Mouse (Mus musculus): ENCODE measurements around the gene H1fx. TPM values are rescaled to one million over a fixed set of nuclear protein-coding genes. Genes with fewer than 3 reads are reported as not detected.

The H1fx gene
- polyA plus RNA-seq, 1 experiment, result 10.9 TPM

GRCm38 (mm10) chr6:87996606-87997005, 15.2 kb upstream of the H1fx start:
- 82% methylated on average over 9 of the region's 9 CpGs for WGBS
- Histone ChIP-seq H3K4me3 (ENCODE audit: low read depth, low read length) (no peak overlapping the region), H3K36me3 (ENCODE audit: control insufficient read depth, insufficient read depth, low read length) (peaks cover 14% of the 10 kb centered on the region), H3K27ac (ENCODE audit: insufficient read depth, low read depth, low read length) (no peak overlapping the region), H3K27me3 (ENCODE audit: control insufficient read depth, insufficient read depth, low read length) (no peaks in the 10 kb centered on the region), H3K4me1 (ENCODE audit: control insufficient read depth, insufficient read depth, insufficient read length, low read length) (peaks cover 16% of the 10 kb centered on the region)
- no peak for TF ChIP-seq CTCF (IDR thresholded peaks at IDR 0.05; ENCODE audit: extremely low read depth, insufficient read length, insufficient replicate concordance, low read depth, low read length)
- no peak for TF ChIP-seq POLR2A (IDR thresholded peaks at IDR 0.05; ENCODE audit: low read depth, low read length)

DNA sequence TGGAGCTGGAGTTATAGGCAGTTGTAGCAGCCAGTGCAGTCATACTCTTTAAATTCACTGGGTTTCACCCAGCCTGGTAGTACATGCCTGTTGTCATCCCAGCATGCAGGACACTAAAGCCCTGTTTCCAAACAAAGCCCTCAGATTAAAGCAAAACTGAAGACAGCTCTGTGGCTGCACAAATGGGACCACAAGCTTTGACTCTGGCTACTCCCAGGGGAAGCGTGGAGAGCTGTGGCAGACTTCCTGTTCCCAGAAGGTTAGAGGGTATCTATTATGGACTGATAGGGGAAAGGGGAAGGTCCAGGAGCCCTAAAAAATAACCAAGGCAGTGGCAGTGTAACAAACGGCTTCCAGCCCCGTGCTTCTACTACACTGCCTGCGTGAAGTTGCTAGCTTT, 14.1 kb upstream of the H1fx start:
- Histone ChIP-seq H3K27ac (ENCODE audit: insufficient read depth, low read depth, low read length) (no peak overlapping the region), H3K4me1 (ENCODE audit: control insufficient read depth, insufficient read depth, insufficient read length, low read length) (peaks cover 18% of the 10 kb centered on the region), H3K4me3 (ENCODE audit: low read depth, low read length) (no peak overlapping the region), H3K27me3 (ENCODE audit: control insufficient read depth, insufficient read depth, low read length) (no peaks in the 10 kb centered on the region), H3K36me3 (ENCODE audit: control insufficient read depth, insufficient read depth, low read length) (peaks cover 5% of the 10 kb centered on the region; the same call in 1 of the 2 replicates)
- WGBS, result 71% methylated on average over 4 of the region's 4 CpGs
- no peak for TF ChIP-seq POLR2A (IDR thresholded peaks at IDR 0.05; ENCODE audit: low read depth, low read length)
- TF ChIP-seq CTCF (IDR thresholded peaks at IDR 0.05; ENCODE audit: extremely low read depth, insufficient read length, insufficient replicate concordance, low read depth, low read length), result no peak

DNA sequence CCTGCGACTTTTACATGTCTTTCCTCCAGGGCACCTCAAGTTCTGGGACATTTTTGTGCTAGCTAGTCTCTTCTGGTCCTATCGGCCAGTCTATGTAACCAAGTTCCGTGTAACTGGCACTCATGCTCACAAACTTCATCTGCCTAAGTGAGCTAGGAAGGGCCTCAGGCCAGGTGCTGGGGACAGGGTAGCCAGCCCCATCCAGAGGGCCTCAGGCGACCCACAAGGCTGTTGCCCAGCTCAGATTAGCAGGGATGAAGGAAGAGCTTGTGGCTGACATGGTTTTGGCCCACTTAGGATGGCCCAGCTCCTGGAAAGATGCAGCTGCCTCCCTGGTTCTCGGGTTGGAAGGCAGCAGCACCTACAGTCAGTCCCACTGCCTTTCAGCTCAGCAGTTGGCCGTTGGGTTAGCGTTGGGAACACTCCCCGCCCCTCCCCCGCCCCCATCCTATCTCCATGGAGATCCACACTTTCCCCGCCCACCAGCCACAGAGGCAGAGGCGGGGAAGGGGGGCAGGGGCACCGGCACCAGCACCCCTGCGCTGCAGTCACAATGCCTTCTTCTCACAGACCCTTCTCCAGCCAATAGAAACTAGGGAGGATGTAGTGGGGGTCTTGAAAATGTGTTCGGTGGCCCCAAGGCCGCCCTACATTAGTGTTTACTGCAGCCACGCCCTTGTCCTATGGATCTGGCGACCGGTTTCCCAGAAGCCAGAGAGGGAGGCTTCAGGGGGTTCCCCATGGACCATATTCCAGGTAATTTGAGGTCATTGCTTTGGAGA, 12.5 kb upstream of the H1fx start:
- no peaks in the 10 kb centered on the region for H3K36me3 ChIP-seq (ENCODE audit: control insufficient read depth, insufficient read depth, low read length)
- peaks cover 18% of the 10 kb centered on the region for H3K4me1 ChIP-seq (ENCODE audit: control insufficient read depth, insufficient read depth, insufficient read length, low read length)
- TF ChIP-seq POLR2A (IDR thresholded peaks at IDR 0.05; ENCODE audit: low read depth, low read length) (no peak), CTCF (IDR thresholded peaks at IDR 0.05; ENCODE audit: extremely low read depth, insufficient read length, insufficient replicate concordance, low read depth, low read length) (no peak)
- peak overlapping the region; percentile 51 for H3K4me3 ChIP-seq (ENCODE audit: low read depth, low read length)
- WGBS, result 21% methylated on average over 18 of the region's 18 CpGs
- no peak overlapping the region for H3K27ac ChIP-seq (ENCODE audit: insufficient read depth, low read depth, low read length)
- no peaks in the 10 kb centered on the region for H3K27me3 ChIP-seq (ENCODE audit: control insufficient read depth, insufficient read depth, low read length)

DNA sequence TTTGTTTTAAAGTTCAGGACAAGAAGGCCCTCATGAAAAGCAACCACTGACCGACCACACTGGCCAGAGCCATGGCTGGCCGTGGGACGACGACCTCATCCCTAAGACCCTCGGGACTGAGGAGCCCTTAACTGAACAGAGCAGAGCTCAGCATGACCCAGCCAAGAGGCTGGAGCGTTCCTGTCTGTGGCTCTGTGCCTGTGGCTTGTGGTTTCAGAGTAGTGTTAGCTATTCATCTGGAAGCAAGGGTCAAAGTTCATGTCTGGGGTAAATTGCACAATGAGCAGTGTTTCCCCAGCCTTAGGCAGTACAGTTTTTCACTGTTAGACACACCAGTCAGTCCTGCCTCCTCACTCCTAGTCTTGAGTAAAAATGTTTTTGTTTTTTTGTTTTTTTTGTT, 11.3 kb upstream of the H1fx start:
- Histone ChIP-seq H3K27ac (ENCODE audit: insufficient read depth, low read depth, low read length) (no peak overlapping the region), H3K36me3 (ENCODE audit: control insufficient read depth, insufficient read depth, low read length) (no peaks in the 10 kb centered on the region), H3K4me3 (ENCODE audit: low read depth, low read length) (no peak overlapping the region), H3K4me1 (ENCODE audit: control insufficient read depth, insufficient read depth, insufficient read length, low read length) (peaks cover 18% of the 10 kb centered on the region), H3K27me3 (ENCODE audit: control insufficient read depth, insufficient read depth, low read length) (no peaks in the 10 kb centered on the region)
- no peak for TF ChIP-seq CTCF (IDR thresholded peaks at IDR 0.05; ENCODE audit: extremely low read depth, insufficient read length, insufficient replicate concordance, low read depth, low read length)
- no peak for TF ChIP-seq POLR2A (IDR thresholded peaks at IDR 0.05; ENCODE audit: low read depth, low read length)
- 26% methylated on average over 6 of the region's 6 CpGs for WGBS

DNA sequence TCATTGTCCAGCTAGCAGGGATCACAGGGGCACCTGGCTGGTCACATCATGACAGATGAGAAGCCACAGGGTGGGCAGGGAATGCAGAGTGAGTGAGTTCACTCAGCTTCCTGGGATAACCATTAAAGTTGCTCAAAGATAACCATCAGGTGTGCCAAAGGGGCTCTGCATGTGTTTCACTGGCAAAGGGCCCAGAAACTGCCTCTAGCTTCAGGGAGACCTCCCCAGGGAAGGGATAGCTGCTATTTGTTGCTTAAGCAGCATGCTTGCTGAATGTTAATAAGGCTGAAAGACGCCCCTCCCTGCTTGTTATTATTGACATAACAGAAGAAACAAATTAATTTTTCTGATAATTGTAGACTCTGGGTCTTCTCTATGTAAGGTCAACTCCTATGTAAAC, 10.4 kb upstream of the H1fx start:
- Histone ChIP-seq H3K4me3 (ENCODE audit: low read depth, low read length) (no peak overlapping the region), H3K27me3 (ENCODE audit: control insufficient read depth, insufficient read depth, low read length) (no peaks in the 10 kb centered on the region), H3K27ac (ENCODE audit: insufficient read depth, low read depth, low read length) (no peak overlapping the region), H3K4me1 (ENCODE audit: control insufficient read depth, insufficient read depth, insufficient read length, low read length) (peaks cover 18% of the 10 kb centered on the region), H3K36me3 (ENCODE audit: control insufficient read depth, insufficient read depth, low read length) (no peaks in the 10 kb centered on the region)
- WGBS, result 81% methylated on average over 1 of the region's 1 CpGs
- TF ChIP-seq CTCF (IDR thresholded peaks at IDR 0.05; ENCODE audit: extremely low read depth, insufficient read length, insufficient replicate concordance, low read depth, low read length) (no peak), POLR2A (IDR thresholded peaks at IDR 0.05; ENCODE audit: low read depth, low read length) (no peak)

- TF ChIP-seq POLR2A (IDR thresholded peaks at IDR 0.05; ENCODE audit: low read depth, low read length) (no peak), CTCF (IDR thresholded peaks at IDR 0.05; ENCODE audit: extremely low read depth, insufficient read length, insufficient replicate concordance, low read depth, low read length) (no peak)
- peaks cover 18% of the 10 kb centered on the region for H3K4me1 ChIP-seq (ENCODE audit: control insufficient read depth, insufficient read depth, insufficient read length, low read length)
- H3K27ac ChIP-seq (ENCODE audit: insufficient read depth, low read depth, low read length), result no peak overlapping the region
- no peaks in the 10 kb centered on the region for H3K27me3 ChIP-seq (ENCODE audit: control insufficient read depth, insufficient read depth, low read length)
- 50% methylated on average over 4 of the region's 4 CpGs for WGBS
- H3K36me3 ChIP-seq (ENCODE audit: control insufficient read depth, insufficient read depth, low read length), result no peaks in the 10 kb centered on the region
- no peak overlapping the region for H3K4me3 ChIP-seq (ENCODE audit: low read depth, low read length)
Measured at GRCm38 (mm10) chr6:87991216-87991615, 9.8 kb upstream of the H1fx start.

DNA sequence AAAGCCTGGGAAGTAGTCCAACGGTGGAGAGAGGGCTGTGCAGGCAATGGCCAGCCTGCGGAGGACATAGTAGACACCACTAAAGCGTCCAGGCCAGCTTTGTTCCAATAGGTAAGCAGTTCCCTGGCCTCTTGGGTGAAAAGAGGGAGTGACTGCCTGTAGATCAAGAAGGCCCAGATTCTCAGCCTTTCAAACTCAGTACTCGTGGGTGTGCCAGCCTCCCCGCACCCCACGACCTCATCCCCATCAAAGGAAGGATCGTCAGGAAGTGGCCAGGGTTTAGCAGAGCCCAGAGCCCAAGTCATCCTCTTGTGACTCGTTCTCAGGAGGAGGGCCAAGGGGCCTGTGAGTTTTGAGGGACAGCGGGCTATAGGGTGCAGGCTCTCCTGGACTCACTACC, 1.1 kb upstream of the H1fx start:
- 61% methylated on average over 9 of the region's 9 CpGs for whole genome bisulfite sequencing
- no peaks in the 10 kb centered on the region for H3K36me3 ChIP-seq (ENCODE audit: control insufficient read depth, insufficient read depth, low read length)
- H3K4me1 ChIP-seq (ENCODE audit: control insufficient read depth, insufficient read depth, insufficient read length, low read length), result peaks cover 11% of the 10 kb centered on the region
- TF ChIP-seq POLR2A (IDR thresholded peaks at IDR 0.05; ENCODE audit: low read depth, low read length), result no peak
- TF ChIP-seq CTCF (IDR thresholded peaks at IDR 0.05; ENCODE audit: extremely low read depth, insufficient read length, insufficient replicate concordance, low read depth, low read length), result no peak
- no peak overlapping the region for H3K27ac ChIP-seq (ENCODE audit: insufficient read depth, low read depth, low read length)
- H3K27me3 ChIP-seq (ENCODE audit: control insufficient read depth, insufficient read depth, low read length), result peaks cover 17% of the 10 kb centered on the region
- H3K4me3 ChIP-seq (ENCODE audit: low read depth, low read length), result no peak overlapping the region

Measured in small intestine, adult 2 months (tissue).